Mouse (Mus musculus) intestine, embryonic 15.5 days (tissue): ENCODE measurements at regions not wholly inside any gene's neighbourhood (a gene's known extent, or its start where the extent isn't known, plus 50 kb on each side); places are given as distances from the start of the nearest gene placed in this dataset.

Source experiments
- ATAC-seq: fragments of 200-750 bp; cut with Nextera tagmentation; 2 replicates; pipeline ENCODE4 v1.8.0; 2017; ENCODE audit warnings: moderate TSS enrichment, moderate library complexity
- H3K27ac ChIP-seq: fragments of 300-500 bp; sonication (generic); 2 replicates; pipeline ENCODE4 v1.5.1; 2015; ENCODE audit warnings: mild to moderate bottlenecking, inconsistent platforms
- H3K27me3 ChIP-seq: fragments of 300-500 bp; sonication (generic); replicated peaks from 2 replicates; pipeline ENCODE4 v1.6.1; 2015; ENCODE audit warnings: inconsistent platforms
- H3K36me3 ChIP-seq: fragments of 300-500 bp; sonication (generic); 2 replicates; pipeline ENCODE4 v1.6.1; 2015; ENCODE audit warnings: inconsistent platforms
- H3K4me1 ChIP-seq: fragments of 300-500 bp; sonication (generic); replicated peaks from 2 replicates; pipeline ENCODE4 v1.6.1; 2015; ENCODE audit warnings: inconsistent platforms
- H3K4me2 ChIP-seq: fragments of 300-500 bp; sonication (generic); replicated peaks from 2 replicates; pipeline ENCODE4 v1.6.1; 2015; ENCODE audit warnings: mild to moderate bottlenecking, inconsistent platforms
- H3K4me3 ChIP-seq: fragments of 300-500 bp; sonication (generic); replicated peaks from 2 replicates; pipeline ENCODE4 v1.5.1; 2015; ENCODE audit warnings: inconsistent platforms
- H3K9ac ChIP-seq: fragments of 300-500 bp; sonication (generic); 2 replicates; pipeline ENCODE4 v1.6.1; 2015; ENCODE audit warnings: inconsistent platforms
- H3K9me3 ChIP-seq: fragments of 300-500 bp; sonication (generic); 2 replicates; pipeline ENCODE4 v1.6.1; 2016; ENCODE audit warnings: inconsistent platforms
- WGBS: fragments of 180-500 bp; shearing (Covaris S2); methylation state at CpG from one replicate; pipeline ENCODE4 v1.1.7; 2015; 5-methylcytosine and 5-hydroxymethylcytosine counted together

GRCm38 (mm10) chr9:73258640-73259039 is 145.4 kb downstream of the Rsl24d1 start:
- Histone ChIP-seq H3K9me3 (no peaks in the 10 kb centered on the region), H3K27me3 (no peaks in the 10 kb centered on the region), H3K4me2 (no peak overlapping the region), H3K4me3 (no peak overlapping the region), H3K27ac (no peak overlapping the region), H3K4me1 (no peaks in the 10 kb centered on the region), H3K36me3 (no peaks in the 10 kb centered on the region), H3K9ac (no peak overlapping the region)
- 86% methylated on average over 8 of the region's 8 CpGs for WGBS
- no peak for ATAC-seq

GRCm38 (mm10) chr9:73262711-73263110 is 149.5 kb downstream of the Rsl24d1 start:
- no peak overlapping the region for H3K9ac ChIP-seq
- no peak overlapping the region for H3K4me3 ChIP-seq
- no peak for ATAC-seq
- no peaks in the 10 kb centered on the region for H3K4me1 ChIP-seq
- 51% methylated on average over 5 of the region's 5 CpGs for WGBS
- no peaks in the 10 kb centered on the region for H3K9me3 ChIP-seq
- H3K27ac ChIP-seq: no peak overlapping the region
- H3K36me3 ChIP-seq: no peaks in the 10 kb centered on the region
- H3K4me2 ChIP-seq: no peak overlapping the region
- H3K27me3 ChIP-seq: no peaks in the 10 kb centered on the region

GRCm38 (mm10) chr9:73270249-73270648 is 157.0 kb downstream of the Rsl24d1 start:
- Histone ChIP-seq H3K4me3 (no peak overlapping the region), H3K36me3 (no peaks in the 10 kb centered on the region), H3K27me3 (no peaks in the 10 kb centered on the region), H3K4me2 (no peak overlapping the region), H3K27ac (no peak overlapping the region), H3K9me3 (no peaks in the 10 kb centered on the region), H3K9ac (no peak overlapping the region), H3K4me1 (no peaks in the 10 kb centered on the region)
- ATAC-seq: no peak
- WGBS: 73% methylated on average over 5 of the region's 5 CpGs

- H3K4me3 ChIP-seq: no peak overlapping the region
- no peaks in the 10 kb centered on the region for H3K9me3 ChIP-seq
- no peaks in the 10 kb centered on the region for H3K36me3 ChIP-seq
- H3K27me3 ChIP-seq: no peaks in the 10 kb centered on the region
- no peak for ATAC-seq
- no peak overlapping the region for H3K27ac ChIP-seq
- no peak overlapping the region for H3K4me2 ChIP-seq
- 62% methylated on average over 2 of the region's 2 CpGs for WGBS
- no peaks in the 10 kb centered on the region for H3K4me1 ChIP-seq
- H3K9ac ChIP-seq: no peak overlapping the region
Observed at GRCm38 (mm10) chr9:73272614-73273013, 159.4 kb downstream of the Rsl24d1 start.

- H3K9me3 ChIP-seq: no peaks in the 10 kb centered on the region
- H3K27me3 ChIP-seq: no peaks in the 10 kb centered on the region
- H3K4me1 ChIP-seq: no peaks in the 10 kb centered on the region
- no peak for ATAC-seq
- H3K4me3 ChIP-seq: no peak overlapping the region
- no peak overlapping the region for H3K4me2 ChIP-seq
- no peak overlapping the region for H3K27ac ChIP-seq
- no peaks in the 10 kb centered on the region for H3K36me3 ChIP-seq
- no peak overlapping the region for H3K9ac ChIP-seq
- 83% methylated on average over 4 of the region's 4 CpGs for WGBS
Observed at GRCm38 (mm10) chr9:73273681-73274080, 160.5 kb downstream of the Rsl24d1 start.

- WGBS: 84% methylated on average over 2 of the region's 2 CpGs
- H3K36me3 ChIP-seq: no peaks in the 10 kb centered on the region
- no peak for ATAC-seq
- H3K27ac ChIP-seq: no peak overlapping the region
- no peak overlapping the region for H3K4me2 ChIP-seq
- no peaks in the 10 kb centered on the region for H3K4me1 ChIP-seq
- H3K27me3 ChIP-seq: no peaks in the 10 kb centered on the region
- no peak overlapping the region for H3K4me3 ChIP-seq
- no peak overlapping the region for H3K9ac ChIP-seq
- no peaks in the 10 kb centered on the region for H3K9me3 ChIP-seq
Observed at GRCm38 (mm10) chr9:73275671-73276070, 162.4 kb downstream of the Rsl24d1 start.

GRCm38 (mm10) chr9:73295287-73295686 is 182.1 kb downstream of the Rsl24d1 start:
- no peak overlapping the region for H3K9ac ChIP-seq
- H3K4me2 ChIP-seq: no peak overlapping the region
- no peaks in the 10 kb centered on the region for H3K27me3 ChIP-seq
- H3K27ac ChIP-seq: no peak overlapping the region
- no peaks in the 10 kb centered on the region for H3K36me3 ChIP-seq
- H3K9me3 ChIP-seq: no peaks in the 10 kb centered on the region
- ATAC-seq: no peak
- no peaks in the 10 kb centered on the region for H3K4me1 ChIP-seq
- no peak overlapping the region for H3K4me3 ChIP-seq
- 81% methylated on average over 6 of the region's 6 CpGs for WGBS

GRCm38 (mm10) chr9:73302156-73302918 is 189.1 kb downstream of the Rsl24d1 start:
- H3K4me2 ChIP-seq: no peak overlapping the region

GRCm38 (mm10) chr9:73317048-73317447 is 203.8 kb downstream of the Rsl24d1 start:
- no peak overlapping the region for H3K9ac ChIP-seq
- 75% methylated on average over 1 of the region's 1 CpGs for WGBS
- H3K27me3 ChIP-seq: no peaks in the 10 kb centered on the region

More at GRCm38 (mm10) chr9:73302156-73302918, 189.1 kb downstream of the Rsl24d1 start:
- ATAC-seq: no peak
- no peak overlapping the region for H3K4me3 ChIP-seq
- H3K9me3 ChIP-seq: no peaks in the 10 kb centered on the region
- no peak overlapping the region for H3K9ac ChIP-seq
- H3K27me3 ChIP-seq: no peaks in the 10 kb centered on the region
- no peak overlapping the region for H3K27ac ChIP-seq
- 90% methylated on average over 5 of the region's 5 CpGs for WGBS
- H3K4me1 ChIP-seq: no peaks in the 10 kb centered on the region
- no peaks in the 10 kb centered on the region for H3K36me3 ChIP-seq

GRCm38 (mm10) chr9:73319704-73320307 is 206.6 kb downstream of the Rsl24d1 start:
- Histone ChIP-seq H3K4me1 (no peaks in the 10 kb centered on the region), H3K9ac (no peak overlapping the region), H3K27me3 (no peaks in the 10 kb centered on the region), H3K27ac (no peak overlapping the region), H3K9me3 (no peaks in the 10 kb centered on the region), H3K36me3 (no peaks in the 10 kb centered on the region), H3K4me3 (no peak overlapping the region), H3K4me2 (no peak overlapping the region)
- ATAC-seq: peak; percentile 85
- WGBS: 38% methylated on average over 2 of the region's 2 CpGs

More at GRCm38 (mm10) chr9:73317048-73317447, 203.8 kb downstream of the Rsl24d1 start:
- Histone ChIP-seq H3K4me3 (no peak overlapping the region), H3K36me3 (no peaks in the 10 kb centered on the region), H3K9me3 (no peaks in the 10 kb centered on the region), H3K4me1 (no peaks in the 10 kb centered on the region), H3K27ac (no peak overlapping the region), H3K4me2 (no peak overlapping the region)
- ATAC-seq: no peak

GRCm38 (mm10) chr9:73331066-73331465 is 217.8 kb downstream of the Rsl24d1 start:
- H3K27ac ChIP-seq: no peak overlapping the region
- no peak overlapping the region for H3K4me2 ChIP-seq

GRCm38 (mm10) chr9:73336039-73336438 is 222.8 kb downstream of the Rsl24d1 start:
- Histone ChIP-seq H3K27ac (no peak overlapping the region), H3K9ac (no peak overlapping the region), H3K4me1 (no peaks in the 10 kb centered on the region), H3K9me3 (no peaks in the 10 kb centered on the region), H3K4me3 (no peak overlapping the region), H3K36me3 (no peaks in the 10 kb centered on the region), H3K27me3 (no peaks in the 10 kb centered on the region), H3K4me2 (no peak overlapping the region)
- ATAC-seq: no peak
- WGBS: 70% methylated on average over 5 of the region's 5 CpGs

More at GRCm38 (mm10) chr9:73331066-73331465, 217.8 kb downstream of the Rsl24d1 start:
- no peak for ATAC-seq
- no peak overlapping the region for H3K4me3 ChIP-seq
- H3K9ac ChIP-seq: no peak overlapping the region
- no peaks in the 10 kb centered on the region for H3K36me3 ChIP-seq
- H3K4me1 ChIP-seq: no peaks in the 10 kb centered on the region
- H3K9me3 ChIP-seq: no peaks in the 10 kb centered on the region
- H3K27me3 ChIP-seq: no peaks in the 10 kb centered on the region
